Mouse (Mus musculus): ENCODE measurements around the gene Cldn14.

DNA sequence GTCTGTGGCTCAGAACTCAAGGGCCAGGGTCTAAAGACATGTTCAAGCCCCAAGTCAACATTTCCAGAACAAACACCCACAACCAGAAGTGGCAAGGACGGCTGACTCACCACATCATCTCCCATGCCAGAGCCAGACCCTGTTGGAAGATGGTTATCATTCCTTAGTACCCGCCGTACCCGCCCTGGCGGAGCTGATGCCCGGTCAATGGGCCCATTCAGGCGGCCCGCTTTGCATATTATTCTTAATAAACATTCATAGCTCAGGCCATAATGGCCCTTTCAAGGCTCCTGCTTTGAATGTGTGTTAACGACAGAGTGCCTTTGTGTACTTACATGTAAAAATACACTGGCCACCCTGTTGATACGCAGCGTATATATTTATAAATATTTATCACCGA is 46.5 kb upstream of the Cldn14 start:
- TF ChIP-seq POLR2A (IDR thresholded peaks at IDR 0.05; ENCODE audit: extremely low read depth, insufficient read depth, low read length): no peak
- no peak for TF ChIP-seq CTCF (IDR thresholded peaks at IDR 0.05; ENCODE audit: extremely low read depth, insufficient read depth, low read length)

All from cortical plate, adult 2 months (tissue).